Mouse (Mus musculus): ENCODE results near the gene Ascl5. TPM values are rescaled to one million over a fixed set of nuclear protein-coding genes. Genes with fewer than 3 reads are reported as not detected.

The Ascl5 gene
- polyA plus RNA-seq (2015; fragmentation: Nextera tagmentation; extraction: Ambion mirVana): not detected in 2 replicates

- 19% methylated on average over 29 of the region's 29 CpGs for WGBS
- ATAC-seq: peak; percentile 9
- peak within 1 kb of the TSS; percentile 40 for H3K4me3 ChIP-seq (ENCODE audit: low read depth, low read length)
Observed at GRCm38 (mm10) chr1:136050312-136051012, at the start of gene Ascl5. Gene Ascl5 (plus strand): TSS chr1:136050804.

DNA sequence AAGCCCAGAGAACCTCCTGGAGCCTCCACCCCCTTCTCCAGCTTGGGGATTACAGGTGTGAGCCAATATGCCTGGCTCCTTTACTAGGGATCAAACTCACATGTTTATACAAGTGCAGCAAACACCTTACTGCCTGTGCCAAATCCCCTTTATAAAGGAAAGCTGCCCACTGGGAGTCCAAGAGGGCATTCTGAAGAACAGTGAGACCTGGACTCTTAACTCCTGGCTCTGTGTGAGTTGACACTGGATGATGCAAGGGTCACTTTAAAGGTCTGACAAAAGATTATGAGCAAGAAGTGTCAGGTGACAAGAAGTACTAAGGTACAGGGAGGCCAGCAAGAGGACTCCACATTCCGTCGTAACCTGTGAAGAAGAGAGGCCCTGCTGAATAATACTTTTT is 49.2 kb upstream of the Ascl5 start:
- no peak overlapping the region for H3K27ac ChIP-seq (ENCODE audit: low read length)
- no peak for ATAC-seq
- no peak overlapping the region for H3K9ac ChIP-seq (ENCODE audit: low read depth, low read length)
- H3K36me3 ChIP-seq (ENCODE audit: control insufficient read depth, insufficient read depth, low read length): no peaks in the 10 kb centered on the region
- WGBS: 91% methylated on average over 2 of the region's 2 CpGs
- H3K9me3 ChIP-seq (replicated peaks; ENCODE audit: control insufficient read depth, low read length, poor library complexity, severe bottlenecking): no peaks in the 10 kb centered on the region
- no peaks in the 10 kb centered on the region for H3K27me3 ChIP-seq (ENCODE audit: control insufficient read depth, insufficient read depth, low read depth, low read length)
- no peaks in the 10 kb centered on the region for H3K4me1 ChIP-seq (ENCODE audit: control insufficient read depth, insufficient read depth, low read length)
- no peak overlapping the region for H3K4me3 ChIP-seq (ENCODE audit: low read depth, low read length)
- no peak overlapping the region for H3K4me2 ChIP-seq (ENCODE audit: low read length)

More at GRCm38 (mm10) chr1:136050312-136051012, at the start of gene Ascl5:
- no peaks in the 10 kb centered on the region for H3K36me3 ChIP-seq (ENCODE audit: control insufficient read depth, insufficient read depth, low read length)
- H3K9ac ChIP-seq (ENCODE audit: low read depth, low read length): peak within 1 kb of the TSS; percentile 59; the same call in 1 of the 2 replicates
- H3K4me1 ChIP-seq (ENCODE audit: control insufficient read depth, insufficient read depth, low read length): peaks cover 5% of the 10 kb centered on the region; the same call in 1 of the 2 replicates
- H3K27me3 ChIP-seq (ENCODE audit: control insufficient read depth, insufficient read depth, low read depth, low read length): peaks cover 13% of the 10 kb centered on the region
- peak within 1 kb of the TSS; percentile 65 for H3K4me2 ChIP-seq (ENCODE audit: low read length)
- no peaks in the 10 kb centered on the region for H3K9me3 ChIP-seq (replicated peaks; ENCODE audit: control insufficient read depth, low read length, poor library complexity, severe bottlenecking)
- no peak within 1 kb of the TSS for H3K27ac ChIP-seq (ENCODE audit: low read length)

GRCm38 (mm10) chr1:136006292-136006748 is 44.3 kb upstream of the Ascl5 start, which contains the start of gene Igfn1:
Gene Igfn1 (minus strand): TSS chr1:136006342.
- Histone ChIP-seq H3K9me3 (replicated peaks; ENCODE audit: control insufficient read depth, low read length, poor library complexity, severe bottlenecking) (no peaks in the 10 kb centered on the region), H3K36me3 (ENCODE audit: control insufficient read depth, insufficient read depth, low read length) (no peaks in the 10 kb centered on the region), H3K27ac (ENCODE audit: low read length) (no peak within 1 kb of the TSS), H3K9ac (ENCODE audit: low read depth, low read length) (no peak within 1 kb of the TSS), H3K4me3 (ENCODE audit: low read depth, low read length) (no peak within 1 kb of the TSS), H3K27me3 (ENCODE audit: control insufficient read depth, insufficient read depth, low read depth, low read length) (peaks cover 7% of the 10 kb centered on the region), H3K4me1 (ENCODE audit: control insufficient read depth, insufficient read depth, low read length) (peaks cover 8% of the 10 kb centered on the region; the same call in 1 of the 2 replicates), H3K4me2 (ENCODE audit: low read length) (peak within 1 kb of the TSS; percentile 65)
- WGBS: 83% methylated on average over 3 of the region's 3 CpGs
- no peak for ATAC-seq

- Histone ChIP-seq H3K4me3 (ENCODE audit: low read depth, low read length) (peak within 1 kb of the TSS; percentile 38), H3K27me3 (ENCODE audit: control insufficient read depth, insufficient read depth, low read depth, low read length) (peaks cover 7% of the 10 kb centered on the region), H3K36me3 (ENCODE audit: control insufficient read depth, insufficient read depth, low read length) (no peaks in the 10 kb centered on the region), H3K9ac (ENCODE audit: low read depth, low read length) (peak within 1 kb of the TSS; percentile 53), H3K4me1 (ENCODE audit: control insufficient read depth, insufficient read depth, low read length) (peaks cover 8% of the 10 kb centered on the region; the same call in 1 of the 2 replicates), H3K4me2 (ENCODE audit: low read length) (peak within 1 kb of the TSS; percentile 65), H3K9me3 (replicated peaks; ENCODE audit: control insufficient read depth, low read length, poor library complexity, severe bottlenecking) (no peaks in the 10 kb centered on the region), H3K27ac (ENCODE audit: low read length) (no peak within 1 kb of the TSS)
- 1% methylated on average over 37 of the region's 37 CpGs for WGBS
- peak; percentile 56; the same call in 1 of the 2 replicates for ATAC-seq
Observed at GRCm38 (mm10) chr1:136007211-136008158, 43.1 kb upstream of the Ascl5 start, which contains the start of gene Tmem9. Gene Tmem9 (plus strand): TSS chr1:136008150.

GRCm38 (mm10) chr1:136008159-136008533 is 42.5 kb upstream of the Ascl5 start:
- Histone ChIP-seq H3K4me1 (ENCODE audit: control insufficient read depth, insufficient read depth, low read length) (peaks cover 8% of the 10 kb centered on the region; the same call in 1 of the 2 replicates), H3K36me3 (ENCODE audit: control insufficient read depth, insufficient read depth, low read length) (no peaks in the 10 kb centered on the region), H3K27me3 (ENCODE audit: control insufficient read depth, insufficient read depth, low read depth, low read length) (peaks cover 7% of the 10 kb centered on the region), H3K9ac (ENCODE audit: low read depth, low read length) (no peak overlapping the region), H3K27ac (ENCODE audit: low read length) (no peak overlapping the region), H3K4me2 (ENCODE audit: low read length) (peak overlapping the region; percentile 65), H3K9me3 (replicated peaks; ENCODE audit: control insufficient read depth, low read length, poor library complexity, severe bottlenecking) (no peaks in the 10 kb centered on the region), H3K4me3 (ENCODE audit: low read depth, low read length) (peak overlapping the region; percentile 38; the same call in 1 of the 2 replicates)
- WGBS: 23% methylated on average over 8 of the region's 8 CpGs
- ATAC-seq: no peak

- no peaks in the 10 kb centered on the region for H3K36me3 ChIP-seq (ENCODE audit: control insufficient read depth, insufficient read depth, low read length)
- ATAC-seq: no peak
- no peak overlapping the region for H3K9ac ChIP-seq (ENCODE audit: low read depth, low read length)
- H3K9me3 ChIP-seq (replicated peaks; ENCODE audit: control insufficient read depth, low read length, poor library complexity, severe bottlenecking): no peaks in the 10 kb centered on the region
- H3K4me2 ChIP-seq (ENCODE audit: low read length): no peak overlapping the region
- no peak overlapping the region for H3K27ac ChIP-seq (ENCODE audit: low read length)
- H3K27me3 ChIP-seq (ENCODE audit: control insufficient read depth, insufficient read depth, low read depth, low read length): peaks cover 7% of the 10 kb centered on the region
- peaks cover 8% of the 10 kb centered on the region; the same call in 1 of the 2 replicates for H3K4me1 ChIP-seq (ENCODE audit: control insufficient read depth, insufficient read depth, low read length)
- no peak overlapping the region for H3K4me3 ChIP-seq (ENCODE audit: low read depth, low read length)
- WGBS: 89% methylated on average over 4 of the region's 4 CpGs
Observed at GRCm38 (mm10) chr1:136010247-136010646, 40.4 kb upstream of the Ascl5 start.

DNA sequence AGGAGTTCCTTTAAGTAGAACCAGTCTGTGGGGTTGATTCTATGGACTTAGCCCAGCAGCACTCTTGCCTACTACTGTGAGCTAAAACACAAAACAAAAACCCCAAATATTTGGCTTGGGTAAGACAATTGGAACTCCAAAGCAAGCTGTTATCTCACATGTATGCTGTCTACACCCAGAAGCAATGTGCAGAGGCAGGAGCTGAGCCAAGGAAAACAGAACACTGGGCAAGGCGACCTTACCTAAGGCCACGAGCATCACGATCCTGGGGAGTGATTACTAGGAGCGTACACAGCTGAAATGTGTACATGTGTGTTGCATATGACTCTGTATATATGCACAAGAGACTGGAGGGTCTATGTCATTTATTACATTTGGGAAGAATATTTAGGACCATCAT is 37.1 kb upstream of the Ascl5 start:
- H3K9me3 ChIP-seq (replicated peaks; ENCODE audit: control insufficient read depth, low read length, poor library complexity, severe bottlenecking): no peaks in the 10 kb centered on the region
- peaks cover 7% of the 10 kb centered on the region; the same call in 1 of the 2 replicates for H3K4me1 ChIP-seq (ENCODE audit: control insufficient read depth, insufficient read depth, low read length)
- no peak overlapping the region for H3K4me2 ChIP-seq (ENCODE audit: low read length)
- H3K4me3 ChIP-seq (ENCODE audit: low read depth, low read length): no peak overlapping the region
- no peak overlapping the region for H3K9ac ChIP-seq (ENCODE audit: low read depth, low read length)
- 84% methylated on average over 4 of the region's 4 CpGs for WGBS
- H3K36me3 ChIP-seq (ENCODE audit: control insufficient read depth, insufficient read depth, low read length): no peaks in the 10 kb centered on the region
- no peak overlapping the region for H3K27ac ChIP-seq (ENCODE audit: low read length)
- no peak for ATAC-seq
- peaks cover 3% of the 10 kb centered on the region; the same call in 1 of the 2 replicates for H3K27me3 ChIP-seq (ENCODE audit: control insufficient read depth, insufficient read depth, low read depth, low read length)

- WGBS: 87% methylated on average over 2 of the region's 2 CpGs
- H3K27ac ChIP-seq (ENCODE audit: low read length): no peak overlapping the region
- H3K36me3 ChIP-seq (ENCODE audit: control insufficient read depth, insufficient read depth, low read length): no peaks in the 10 kb centered on the region
- no peaks in the 10 kb centered on the region for H3K9me3 ChIP-seq (replicated peaks; ENCODE audit: control insufficient read depth, low read length, poor library complexity, severe bottlenecking)
- H3K4me3 ChIP-seq (ENCODE audit: low read depth, low read length): no peak overlapping the region
- no peak overlapping the region for H3K4me2 ChIP-seq (ENCODE audit: low read length)
- H3K27me3 ChIP-seq (ENCODE audit: control insufficient read depth, insufficient read depth, low read depth, low read length): no peaks in the 10 kb centered on the region
- no peak for ATAC-seq
- no peak overlapping the region for H3K9ac ChIP-seq (ENCODE audit: low read depth, low read length)
- H3K4me1 ChIP-seq (ENCODE audit: control insufficient read depth, insufficient read depth, low read length): peaks cover 21% of the 10 kb centered on the region
Observed at GRCm38 (mm10) chr1:136014796-136015502, 35.7 kb upstream of the Ascl5 start.

All from midbrain, embryonic 16.5 days (tissue).